Mouse (Mus musculus) myocyte (in vitro differentiated cells): ENCODE measurements around the gene Ccl17.

Source experiments
- CEBPB ChIP-seq: IDR thresholded peaks from 2 replicates; pipeline ENCODE4 v1.6.1; 2011; ENCODE audit warnings: mild to moderate bottlenecking, moderate library complexity; ENCODE audit not compliant: poor library complexity, insufficient read depth, severe bottlenecking
- POLR2A ChIP-seq: IDR thresholded peaks from one replicate; pipeline ENCODE4 v1.6.1; 2011; ENCODE audit warnings: low read depth, mild to moderate bottlenecking, control low read depth, moderate library complexity; ENCODE audit not compliant: insufficient read length
- POLR2AphosphoS2 ChIP-seq: IDR thresholded peaks from one replicate; pipeline ENCODE4 v1.6.1; 2011; ENCODE audit warnings: low read depth, control low read depth; ENCODE audit not compliant: insufficient read length
- USF1 ChIP-seq: IDR thresholded peaks from one replicate; pipeline ENCODE4 v1.6.1; 2011; ENCODE audit warnings: low read depth, mild to moderate bottlenecking, control low read depth, moderate library complexity

DNA sequence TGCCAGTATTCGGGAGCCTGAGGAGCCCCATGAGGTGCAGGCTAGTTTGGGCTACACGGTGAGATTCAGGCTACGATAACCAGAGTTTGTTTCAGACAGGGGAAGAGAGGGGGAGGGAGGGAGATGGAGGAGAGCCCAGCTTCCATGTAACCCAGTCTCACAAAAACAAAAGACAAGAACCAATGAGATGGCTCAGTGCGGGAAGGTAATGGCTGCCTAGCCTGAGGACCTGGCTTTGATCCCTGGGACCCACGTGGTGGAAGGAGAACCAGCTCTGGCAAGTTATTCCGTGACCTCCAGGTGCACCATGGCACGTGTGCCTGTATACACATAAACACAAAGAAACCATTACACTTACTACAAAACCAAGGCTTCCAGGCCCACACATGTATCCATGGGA is 10.3 kb downstream of the Ccl17 start:
- TF ChIP-seq POLR2A (no peak), POLR2AphosphoS2 (no peak), USF1 (no peak), CEBPB (no peak)
